Mouse (Mus musculus) liver, adult 2 months (tissue): ENCODE results near the gene Ctso. TPM values are rescaled to one million over a fixed set of nuclear protein-coding genes. Genes with fewer than 3 reads are reported as not detected.

ENCODE experiments used
- DNase-seq: peaks from one replicate; pipeline ENCODE4 v3.0.0-alpha.2; 2011; ENCODE audit warnings: low read depth, low spot score; ENCODE audit errors: extremely low read depth
- H3K27ac ChIP-seq: fragments of 200-500 bp; replicated peaks from 2 replicates; pipeline ENCODE4 v1.5.1; 2012; ENCODE audit warnings: low read depth, mild to moderate bottlenecking, control low read depth, inconsistent platforms, low read length; ENCODE audit not compliant: insufficient read depth
- H3K27me3 ChIP-seq: fragments of 200-500 bp; 2 replicates; pipeline ENCODE4 v1.6.1; 2012; ENCODE audit warnings: mild to moderate bottlenecking, moderate library complexity, low read length, inconsistent platforms; ENCODE audit not compliant: control insufficient read depth, insufficient read depth
- H3K36me3 ChIP-seq: fragments of 200-500 bp; 2 replicates; pipeline ENCODE4 v1.6.1; 2012; ENCODE audit warnings: low read length, inconsistent platforms; ENCODE audit not compliant: control insufficient read depth, insufficient read depth
- H3K4me1 ChIP-seq: fragments of 200-500 bp; 2 replicates; pipeline ENCODE4 v1.6.1; 2011; ENCODE audit warnings: low read length; ENCODE audit not compliant: control insufficient read depth, insufficient read depth
- H3K4me3 ChIP-seq: fragments of 200-500 bp; 2 replicates; pipeline ENCODE4 v1.5.1; 2011; ENCODE audit warnings: low read depth, mild to moderate bottlenecking, control low read depth, low read length, moderate library complexity; ENCODE audit not compliant: insufficient read depth
- H3K79me2 ChIP-seq: fragments of 200-500 bp; 2 replicates; pipeline ENCODE4 v1.6.1; 2012; ENCODE audit warnings: inconsistent platforms, mild to moderate bottlenecking, low read length, moderate library complexity; ENCODE audit not compliant: control insufficient read depth, insufficient read depth
- H3K9ac ChIP-seq: fragments of 200-500 bp; 2 replicates; pipeline ENCODE4 v1.6.1; 2012; ENCODE audit warnings: low read depth, mild to moderate bottlenecking, control low read depth, inconsistent platforms, low read length
- CTCF ChIP-seq: fragments of 200-500 bp; IDR thresholded peaks from 2 replicates; pipeline ENCODE4 v1.5.1; 2011; ENCODE audit warnings: low read depth, low read length, control low read depth
- POLR2A ChIP-seq: fragments of 200-500 bp; IDR thresholded peaks from 2 replicates; pipeline ENCODE4 v1.6.1; 2011; ENCODE audit warnings: low read length, control low read depth; ENCODE audit not compliant: insufficient read depth; ENCODE audit errors: extremely low read depth
- WGBS: fragments of 180-500 bp; shearing (Covaris S2); methylation state at CpG from one replicate; pipeline ENCODE4 v1.1.7; 2018; 5-methylcytosine and 5-hydroxymethylcytosine counted together
- polyA plus RNA-seq: library from polyadenylated mRNA; depleted of rRNA; stranded (reverse); fragments of >200 nt; gene quantifications from 2 replicates; pipeline ENCODE4 v1.2.3, GENCODE M21; 2012; rRNA removed
- total RNA-seq: library from RNA; depleted of rRNA; stranded (reverse); fragments of >200 nt; gene quantifications from 2 replicates; pipeline ENCODE4 v1.2.3, GENCODE M21; 2014; rRNA removed

Gene Ctso
- total RNA-seq (43.8 and 54.7 TPM in 2 replicates), polyA plus RNA-seq (14.3 and 15.3 TPM in 2 replicates)

DNA sequence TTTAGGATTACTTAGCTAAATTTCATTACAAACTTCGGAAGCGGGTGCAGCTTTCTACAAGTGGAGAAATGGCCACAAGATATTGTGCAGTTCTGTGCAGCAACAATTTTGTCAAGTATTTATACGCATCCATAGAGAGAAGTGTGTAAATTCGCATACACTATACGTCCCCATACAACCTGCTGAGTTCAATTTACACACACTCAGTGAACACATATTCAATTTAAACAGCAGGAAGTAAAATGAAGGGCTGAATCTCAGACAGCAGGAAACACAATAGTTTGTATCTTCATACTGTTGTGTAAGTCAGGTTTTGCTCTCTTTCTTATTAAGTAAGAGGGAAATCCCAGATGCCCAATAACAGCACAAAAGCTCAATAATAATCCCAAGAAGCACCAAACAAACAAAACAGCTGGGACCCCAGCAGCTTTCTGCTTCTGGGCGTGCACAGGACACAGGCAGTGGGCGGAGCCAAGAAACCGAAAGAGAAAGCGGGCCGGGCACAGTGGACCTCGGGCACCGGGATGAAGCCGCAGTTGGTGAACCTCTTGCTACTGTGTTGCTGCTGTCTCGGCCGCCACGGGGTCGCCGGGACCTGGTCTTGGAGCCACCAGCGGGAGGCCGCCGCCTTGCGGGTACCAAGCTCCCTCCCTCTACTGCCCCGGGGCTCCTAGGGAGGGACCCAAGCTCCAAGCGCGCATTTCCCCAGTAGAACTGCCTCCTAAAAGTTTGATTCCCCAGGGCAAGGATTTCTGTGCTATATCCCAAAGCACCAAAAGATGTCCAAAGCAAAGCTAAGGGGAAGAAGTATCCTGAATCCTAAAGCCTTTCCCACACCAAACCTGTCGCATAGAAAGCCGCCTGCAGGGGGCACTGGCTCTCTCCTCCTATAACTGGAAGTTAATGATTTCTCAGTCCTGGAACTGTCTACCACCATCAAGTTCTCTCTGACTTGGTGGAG lies at the start of gene Ctso:
TSS of gene Ctso (plus strand) at position 461 of the 961 bp plus-strand sequence.
- H3K27me3 ChIP-seq: no peaks in the 10 kb centered on the region
- 12% methylated on average over 27 of the region's 27 CpGs for WGBS

GRCm38 (mm10) chr3:81883916-81884315 lies 48.5 kb upstream of the Ctso start:
- H3K27ac ChIP-seq: no peak overlapping the region
- no peaks in the 10 kb centered on the region for H3K4me1 ChIP-seq
- no peaks in the 10 kb centered on the region for H3K36me3 ChIP-seq
- no peak overlapping the region for H3K4me3 ChIP-seq
- no peak overlapping the region for H3K9ac ChIP-seq
- H3K79me2 ChIP-seq: no peaks in the 10 kb centered on the region
- DNase-seq: no peak
- TF ChIP-seq CTCF: no peak
- no peak for TF ChIP-seq POLR2A
- no peaks in the 10 kb centered on the region for H3K27me3 ChIP-seq

More for the DNA sequence above, at the start of gene Ctso:
- peaks cover 6% of the 10 kb centered on the region; the same call in 1 of the 2 replicates for H3K79me2 ChIP-seq
- peak within 1 kb of the TSS; percentile 92 for H3K9ac ChIP-seq
- peak; percentile 78 for DNase-seq
- peaks cover 7% of the 10 kb centered on the region for H3K4me1 ChIP-seq
- TF ChIP-seq CTCF (peak; percentile 72), POLR2A (peak; percentile 47; the same call in 1 of the 2 replicates)
- H3K36me3 ChIP-seq: no peaks in the 10 kb centered on the region
- H3K4me3 ChIP-seq: peak within 1 kb of the TSS; percentile 89
- H3K27ac ChIP-seq: peak within 1 kb of the TSS; percentile 98

DNA sequence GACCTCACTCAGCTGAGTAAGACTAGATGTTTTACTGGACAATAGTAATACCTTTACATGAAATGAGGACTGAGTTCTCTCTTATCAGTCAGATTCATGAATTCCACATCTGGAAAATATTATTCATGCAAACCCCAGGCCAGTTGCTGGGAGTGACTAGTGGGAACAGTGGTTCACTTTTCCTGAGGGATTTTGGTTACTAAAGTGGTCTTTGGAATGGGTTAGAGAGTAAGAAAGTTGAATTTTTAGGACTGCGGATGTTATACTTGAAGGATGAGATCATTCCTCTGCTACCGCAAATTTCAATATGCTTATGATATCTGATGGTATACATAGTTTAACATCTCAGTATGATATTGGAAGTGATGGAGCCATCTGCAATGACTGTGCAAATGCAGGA lies 46.8 kb upstream of the Ctso start:
- Histone ChIP-seq H3K4me3 (no peak overlapping the region), H3K27me3 (no peaks in the 10 kb centered on the region), H3K79me2 (no peaks in the 10 kb centered on the region), H3K27ac (no peak overlapping the region), H3K4me1 (no peaks in the 10 kb centered on the region), H3K9ac (no peak overlapping the region), H3K36me3 (no peaks in the 10 kb centered on the region)
- no peak for DNase-seq
- TF ChIP-seq POLR2A: no peak
- no peak for TF ChIP-seq CTCF
- 94% methylated on average over 2 of the region's 2 CpGs for WGBS

- no peaks in the 10 kb centered on the region for H3K27me3 ChIP-seq
- no peak for TF ChIP-seq CTCF
- no peak for TF ChIP-seq POLR2A
- DNase-seq: no peak
- no peaks in the 10 kb centered on the region for H3K36me3 ChIP-seq
- no peaks in the 10 kb centered on the region for H3K4me1 ChIP-seq
- no peak overlapping the region for H3K9ac ChIP-seq
- 76% methylated on average over 6 of the region's 6 CpGs for WGBS
- H3K4me3 ChIP-seq: no peak overlapping the region
- H3K79me2 ChIP-seq: no peaks in the 10 kb centered on the region
- H3K27ac ChIP-seq: no peak overlapping the region
Measured at GRCm38 (mm10) chr3:81889137-81889536, 43.3 kb upstream of the Ctso start.

GRCm38 (mm10) chr3:81910286-81911036 lies 21.9 kb upstream of the Ctso start:
- Histone ChIP-seq H3K4me3 (no peak overlapping the region), H3K4me1 (no peaks in the 10 kb centered on the region), H3K79me2 (no peaks in the 10 kb centered on the region), H3K27ac (no peak overlapping the region), H3K27me3 (no peaks in the 10 kb centered on the region), H3K9ac (no peak overlapping the region), H3K36me3 (no peaks in the 10 kb centered on the region)
- TF ChIP-seq POLR2A: no peak
- TF ChIP-seq CTCF: no peak
- whole genome bisulfite sequencing: 85% methylated on average over 6 of the region's 6 CpGs
- no peak for DNase-seq
